Mouse (Mus musculus) MEL (cell line): ENCODE data around the gene Abcb9. TPM values are rescaled to one million over a fixed set of nuclear protein-coding genes. Genes with fewer than 3 reads are reported as not detected.

Source experiments
- DNase-seq: peaks from one replicate; pipeline ENCODE4 v3.0.0; 2011; ENCODE audit warnings: low read depth, low spot score
- H3K27ac ChIP-seq: 2 replicates; pipeline ENCODE4 v1.5.1; 2012; ENCODE audit warnings: low read depth, mild to moderate bottlenecking, control low read depth, low read length, moderate library complexity; ENCODE audit not compliant: control insufficient read depth
- H3K27me3 ChIP-seq, 2 experiments: fragments of 150-350 bp in 1 of 2; sonication (generic) in 1 of 2; 2 replicates each; pipeline ENCODE4 v1.6.1; 2012; ENCODE audit warnings: low read length in 2 of 2, mild to moderate bottlenecking in 2 of 2, improper control_type of control experiment in 1 of 2, moderate library complexity in 1 of 2; ENCODE audit not compliant: insufficient read depth in 2 of 2, control insufficient read depth in 1 of 2
- H3K36me3 ChIP-seq, 2 experiments: 2 replicates each; pipeline ENCODE4 v1.6.1; 2012 to 2014; ENCODE audit warnings: low read length in 2 of 2, improper control_type of control experiment in 1 of 2, inconsistent platforms in 1 of 2, mild to moderate bottlenecking in 1 of 2; ENCODE audit not compliant: insufficient read depth in 2 of 2, control insufficient read depth in 1 of 2
- H3K4me1 ChIP-seq, 2 experiments: fragments of 150-350 bp in 1 of 2; sonication (generic) in 1 of 2; 2 replicates each; pipeline ENCODE4 v1.6.1; 2012; ENCODE audit warnings: low read length in 2 of 2, improper control_type of control experiment in 1 of 2, mild to moderate bottlenecking in 1 of 2; ENCODE audit not compliant: insufficient read depth in 2 of 2, control insufficient read depth in 1 of 2
- H3K4me3 ChIP-seq, 2 experiments: fragments of 150-350 bp in 1 of 2; sonication (generic) in 1 of 2; 2 replicates each; pipeline ENCODE4 v1.5.1; 2012; ENCODE audit warnings: low read depth in 2 of 2, low read length in 2 of 2, mild to moderate bottlenecking in 2 of 2, moderate library complexity in 2 of 2, control low read depth in 1 of 2, improper control_type of control experiment in 1 of 2; ENCODE audit not compliant: control insufficient read depth in 1 of 2, insufficient read depth in 1 of 2
- H3K79me2 ChIP-seq: 2 replicates; pipeline ENCODE4 v1.6.1; 2012; ENCODE audit warnings: mild to moderate bottlenecking, low read length, moderate library complexity; ENCODE audit not compliant: control insufficient read depth, poor library complexity, insufficient read depth
- H3K9ac ChIP-seq: 2 replicates; pipeline ENCODE4 v1.6.1; 2012; ENCODE audit warnings: low read depth, mild to moderate bottlenecking, control low read depth, low read length, moderate library complexity; ENCODE audit not compliant: control insufficient read depth, poor library complexity, severe bottlenecking
- H3K9me3 ChIP-seq: fragments of 150-350 bp; sonication (generic); replicated peaks from 2 replicates; pipeline ENCODE4 v1.6.1; 2012; ENCODE audit warnings: mild to moderate bottlenecking, low read length, improper control_type of control experiment, moderate library complexity; ENCODE audit not compliant: insufficient read depth
- BHLHE40 ChIP-seq: IDR thresholded peaks from 2 replicates; pipeline ENCODE4 v1.6.1; 2012; ENCODE audit warnings: low read depth, mild to moderate bottlenecking, inconsistent platforms, low read length, improper control_type of control experiment, borderline replicate concordance
- CHD1 ChIP-seq: IDR thresholded peaks from 2 replicates; pipeline ENCODE4 v1.6.1; 2012; ENCODE audit warnings: low read depth, mild to moderate bottlenecking, inconsistent platforms, low read length, improper control_type of control experiment
- CHD2 ChIP-seq: IDR thresholded peaks from 2 replicates; pipeline ENCODE4 v1.6.1; 2011; ENCODE audit warnings: low read length, improper control_type of control experiment
- CTCF ChIP-seq, 3 experiments: IDR thresholded peaks in 2 of 3; conservative IDR thresholded peaks in 1 of 3; 2 replicates each; pipeline ENCODE4 v1.5.1; 2011 to 2012; ENCODE audit warnings: low read length in 3 of 3, low read depth in 2 of 3, mild to moderate bottlenecking in 2 of 3, improper control_type of control experiment in 1 of 3, inconsistent platforms in 1 of 3, mixed read lengths in 1 of 3, moderate library complexity in 1 of 3; ENCODE audit not compliant: control insufficient read depth in 1 of 3, insufficient read depth in 1 of 3, poor library complexity in 1 of 3, severe bottlenecking in 1 of 3
- E2F4 ChIP-seq: IDR thresholded peaks from 2 replicates; pipeline ENCODE4 v1.6.1; 2011; ENCODE audit warnings: low read depth, low read length, improper control_type of control experiment, borderline replicate concordance
- ELF1 ChIP-seq: IDR thresholded peaks from 2 replicates; pipeline ENCODE4 v1.6.1; 2014; ENCODE audit warnings: low read depth, mild to moderate bottlenecking, inconsistent platforms, low read length, improper control_type of control experiment, moderate library complexity
- EP300 ChIP-seq, 2 experiments: IDR thresholded peaks; 2 replicates each; pipeline ENCODE4 v1.6.1; 2011; ENCODE audit warnings: improper control_type of control experiment in 2 of 2, low read length in 2 of 2, low read depth in 1 of 2, mild to moderate bottlenecking in 1 of 2
- ETS1 ChIP-seq: IDR thresholded peaks from 2 replicates; pipeline ENCODE4 v1.6.1; 2012; ENCODE audit warnings: low read depth, mild to moderate bottlenecking, inconsistent platforms, low read length, improper control_type of control experiment, moderate library complexity
- GABPA ChIP-seq: IDR thresholded peaks from 2 replicates; pipeline ENCODE4 v1.6.1; 2012; ENCODE audit warnings: low read depth, mild to moderate bottlenecking, inconsistent platforms, low read length, improper control_type of control experiment, moderate library complexity
- GATA1 ChIP-seq: IDR thresholded peaks from 2 replicates; pipeline ENCODE4 v1.6.1; 2011; ENCODE audit warnings: low read depth, low read length, improper control_type of control experiment
- HCFC1 ChIP-seq: IDR thresholded peaks from 2 replicates; pipeline ENCODE4 v1.6.1; 2012; ENCODE audit warnings: low read depth, mild to moderate bottlenecking, inconsistent platforms, low read length, improper control_type of control experiment, moderate library complexity
- JUND ChIP-seq: IDR thresholded peaks from 2 replicates; pipeline ENCODE4 v1.6.1; 2011; ENCODE audit warnings: low read depth, mild to moderate bottlenecking, improper control_type of control experiment, low read length
- MAFK ChIP-seq: IDR thresholded peaks from 2 replicates; pipeline ENCODE4 v1.6.1; 2011; ENCODE audit warnings: low read depth, mild to moderate bottlenecking, low read length, improper control_type of control experiment, borderline replicate concordance
- MAX ChIP-seq: IDR thresholded peaks from 2 replicates; pipeline ENCODE4 v1.6.1; 2011; ENCODE audit warnings: low read length, improper control_type of control experiment
- MAZ ChIP-seq: IDR thresholded peaks from 2 replicates; pipeline ENCODE4 v1.6.1; 2012; ENCODE audit warnings: low read depth, mild to moderate bottlenecking, inconsistent platforms, low read length, improper control_type of control experiment
- MEF2A ChIP-seq: IDR thresholded peaks from 2 replicates; pipeline ENCODE4 v1.6.1; 2014; ENCODE audit warnings: low read depth, mild to moderate bottlenecking, inconsistent platforms, low read length, improper control_type of control experiment; ENCODE audit not compliant: poor library complexity, insufficient replicate concordance, severe bottlenecking; ENCODE audit errors: extremely low read depth
- MXI1 ChIP-seq: IDR thresholded peaks from 2 replicates; pipeline ENCODE4 v1.6.1; 2011; ENCODE audit warnings: mild to moderate bottlenecking, low read depth, low read length, improper control_type of control experiment
- MYB ChIP-seq: IDR thresholded peaks from 2 replicates; pipeline ENCODE4 v1.6.1; 2011; ENCODE audit warnings: mild to moderate bottlenecking, low read depth, low read length, improper control_type of control experiment
- MYC ChIP-seq: IDR thresholded peaks from 2 replicates; pipeline ENCODE4 v1.6.1; 2011; ENCODE audit warnings: low read depth, mild to moderate bottlenecking, low read length, improper control_type of control experiment, moderate library complexity
- NRF1 ChIP-seq: IDR thresholded peaks from 2 replicates; pipeline ENCODE4 v1.6.1; 2014; ENCODE audit warnings: low read depth, mild to moderate bottlenecking, inconsistent platforms, low read length, improper control_type of control experiment, moderate library complexity; ENCODE audit not compliant: poor library complexity, insufficient read depth, severe bottlenecking
- POLR2A ChIP-seq, 2 experiments: IDR thresholded peaks; 2 replicates each; pipeline ENCODE4 v1.6.1; 2011 to 2012; ENCODE audit warnings: low read length in 2 of 2, mild to moderate bottlenecking in 2 of 2, control low read depth in 1 of 2, improper control_type of control experiment in 1 of 2, low read depth in 1 of 2, moderate library complexity in 1 of 2; ENCODE audit not compliant: control insufficient read depth in 1 of 2, insufficient read depth in 1 of 2, poor library complexity in 1 of 2
- POLR2AphosphoS2 ChIP-seq: IDR thresholded peaks from 2 replicates; pipeline ENCODE4 v1.6.1; 2011; ENCODE audit warnings: low read length, improper control_type of control experiment
- POLR2AphosphoS5 ChIP-seq: IDR thresholded peaks from 2 replicates; pipeline ENCODE4 v1.6.1; 2012; ENCODE audit warnings: low read depth, borderline replicate concordance, mild to moderate bottlenecking, inconsistent platforms, low read length, moderate library complexity, mixed read lengths
- RAD21 ChIP-seq: IDR thresholded peaks from 2 replicates; pipeline ENCODE4 v1.6.1; 2011; ENCODE audit warnings: mild to moderate bottlenecking, low read depth, low read length, improper control_type of control experiment
- RCOR1 ChIP-seq: IDR thresholded peaks from 2 replicates; pipeline ENCODE4 v1.6.1; 2012; ENCODE audit warnings: low read depth, mild to moderate bottlenecking, inconsistent platforms, low read length, improper control_type of control experiment
- SIN3A ChIP-seq: IDR thresholded peaks from 2 replicates; pipeline ENCODE4 v1.6.1; 2012; ENCODE audit warnings: low read length, improper control_type of control experiment, inconsistent platforms
- SMC3 ChIP-seq: IDR thresholded peaks from 2 replicates; pipeline ENCODE4 v1.6.1; 2011; ENCODE audit warnings: low read depth, low read length, improper control_type of control experiment
- TAL1 ChIP-seq: IDR thresholded peaks from 2 replicates; pipeline ENCODE4 v1.6.1; 2012; ENCODE audit warnings: mild to moderate bottlenecking, inconsistent platforms, low read length, moderate library complexity, mixed read lengths
- TBP ChIP-seq: IDR thresholded peaks from 2 replicates; pipeline ENCODE4 v1.8.0; 2011; ENCODE audit warnings: low read depth, low read length, improper control_type of control experiment
- TCF12 ChIP-seq: IDR thresholded peaks from 2 replicates; pipeline ENCODE4 v1.6.1; 2014; ENCODE audit warnings: low read depth, mild to moderate bottlenecking, inconsistent platforms, low read length, improper control_type of control experiment, moderate library complexity
- UBTF ChIP-seq: IDR thresholded peaks from 2 replicates; pipeline ENCODE4 v1.6.1; 2012; ENCODE audit warnings: low read depth, mild to moderate bottlenecking, inconsistent platforms, low read length, improper control_type of control experiment, moderate library complexity, borderline replicate concordance; ENCODE audit not compliant: insufficient read depth
- USF1 ChIP-seq: IDR thresholded peaks from 2 replicates; pipeline ENCODE4 v1.6.1; 2014; ENCODE audit warnings: low read depth, mild to moderate bottlenecking, inconsistent platforms, low read length, improper control_type of control experiment, moderate library complexity
- USF2 ChIP-seq, 2 experiments: IDR thresholded peaks; 2 replicates each; pipeline ENCODE4 v1.6.1; 2011 to 2012; ENCODE audit warnings: improper control_type of control experiment in 2 of 2, low read length in 2 of 2, borderline replicate concordance in 1 of 2, inconsistent platforms in 1 of 2, low read depth in 1 of 2, mild to moderate bottlenecking in 1 of 2; ENCODE audit not compliant: insufficient read depth in 1 of 2
- ZC3H11A ChIP-seq: IDR thresholded peaks from 2 replicates; pipeline ENCODE4 v1.6.1; 2012; ENCODE audit warnings: low read depth, mild to moderate bottlenecking, inconsistent platforms, low read length, improper control_type of control experiment
- ZKSCAN1 ChIP-seq: IDR thresholded peaks from 2 replicates; pipeline ENCODE4 v1.6.1; 2012; ENCODE audit warnings: low read depth, mild to moderate bottlenecking, inconsistent platforms, low read length, improper control_type of control experiment, moderate library complexity
- ZMIZ1 ChIP-seq: IDR thresholded peaks from 2 replicates; pipeline ENCODE4 v1.6.1; 2012; ENCODE audit warnings: low read depth, mild to moderate bottlenecking, inconsistent platforms, low read length, improper control_type of control experiment, moderate library complexity
- ZNF384 ChIP-seq: IDR thresholded peaks from 2 replicates; pipeline ENCODE4 v1.6.1; 2012; ENCODE audit warnings: low read depth, mild to moderate bottlenecking, inconsistent platforms, low read length, improper control_type of control experiment
- polyA plus RNA-seq, 2 experiments: library from polyadenylated mRNA; stranded (reverse) in 1 of 2; unstranded in 1 of 2; fragments of >175 nt in 1 of 2; fragments of >200 nt in 1 of 2; gene quantifications; 2 replicates each; pipeline versions ENCODE4 v1.2.1 to v1.2.4; 2012; ENCODE audit warnings: low replicate concordance in 2 of 2, low read depth in 1 of 2; ENCODE audit not compliant: insufficient read length in 2 of 2, insufficient read depth in 1 of 2, missing spikeins in 1 of 2
- total RNA-seq: library from RNA; depleted of rRNA; stranded (reverse); fragments of 300-350 nt; gene quantifications from 2 replicates; pipeline ENCODE4 v1.2.3, GENCODE M21; 2012

The Abcb9 gene
- total and polyA plus RNA-seq, 3 experiments = 2.4 to 8.1 TPM; not detected in 1

GRCm38 (mm10) chr5:124022365-124022764, 73.2 kb downstream of the Abcb9 start:
- Histone ChIP-seq H3K27ac (peak overlapping the region; percentile 94), H3K4me3 (peak overlapping the region; percentile 18 to 35; a peak in 3 of 4 replicates), H3K4me1 (peaks cover 35 to 71% of the 10 kb centered on the region in 2 experiments), H3K9ac (peak overlapping the region; percentile 73), H3K79me2 (peaks cover 87% of the 10 kb centered on the region), H3K27me3 (no peaks in the 10 kb centered on the region), H3K9me3 (no peaks in the 10 kb centered on the region), H3K36me3 (peaks cover 3 to 69% of the 10 kb centered on the region in 2 experiments)
- peak; percentile 81 for DNase-seq
- TF ChIP-seq SIN3A (peak; percentile 77), MYC (peak; percentile 78; the same call in 1 of the 2 replicates), E2F4 (no peak), POLR2AphosphoS2 (no peak), CHD1 (no peak), POLR2A (IDR thresholded peaks at IDR 0.05; ENCODE audit: control insufficient read depth in 1 of 2, insufficient read depth in 1 of 2, low read depth in 1 of 2, low read length in 2 of 2, poor library complexity in 1 of 2) (peak in 1 of 2 experiments; percentile 54; a peak in 2 of 4 replicates), ZMIZ1 (no peak), MYB (no peak), TAL1 (no peak), RAD21 (no peak), CTCF (IDR thresholded peaks at IDR 0.05 in 2 of 3, conservative IDR thresholded peaks at IDR 0.05 in 1 of 3; ENCODE audit: control insufficient read depth in 1 of 3, insufficient read depth in 1 of 3, low read depth in 2 of 3, low read length in 3 of 3, poor library complexity in 1 of 3, severe bottlenecking in 1 of 3) (no peak), POLR2AphosphoS5 (no peak), GABPA (no peak), MAFK (no peak), USF1 (no peak), UBTF (no peak), HCFC1 (peak; percentile 52; the same call in 1 of the 2 replicates), MAZ (peak; percentile 70; the same call in 1 of the 2 replicates), ELF1 (peak; percentile 69; the same call in 1 of the 2 replicates), BHLHE40 (peak; percentile 47; the same call in 1 of the 2 replicates), JUND (no peak; the same call in 1 of the 2 replicates), TBP (no peak), TCF12 (peak; percentile 62; the same call in 1 of the 2 replicates), ZNF384 (peak; percentile 84), ZC3H11A (no peak), MAX (no peak; the same call in 1 of the 2 replicates), ETS1 (peak; percentile 74), ZKSCAN1 (no peak), RCOR1 (peak; percentile 44; the same call in 1 of the 2 replicates), SMC3 (no peak), MEF2A (no peak), GATA1 (peak; percentile 81), EP300 (IDR thresholded peaks at IDR 0.05; ENCODE audit: low read depth in 1 of 2, low read length in 2 of 2) (peak; percentile 75 to 79), CHD2 (peak; percentile 17; the same call in 1 of the 2 replicates), NRF1 (no peak), MXI1 (peak; percentile 26; the same call in 1 of the 2 replicates), USF2 (IDR thresholded peaks at IDR 0.05; ENCODE audit: borderline replicate concordance in 1 of 2, insufficient read depth in 1 of 2, low read depth in 1 of 2, low read length in 2 of 2) (no peak)
